Comparison of ENCODE assay signal across 23 mouse cellular contexts in genomic region chr8:93821327-93821726, GRCm38 (mm10). TPM values are rescaled to one million over a fixed set of nuclear protein-coding genes. Genes with fewer than 3 reads are reported as not detected.
A peak's percentile ranks its signal among the peaks of the same experiment; 100 is the strongest.
DNase-seq lines count a peak whose midpoint lies in the region; ATAC-seq lines count a peak whose summit lies in the region.
"Had no signal": no experiment of that assay in that cellular context is flagged by ENCODE, and none has a peak within 500 bp of the region (broad histone marks: within the 10 kb centered on the region; RNA-seq: fewer than 3 reads in every experiment).

No protein-coding gene starts in this region.

- no peaks in the 10 kb centered on the region for H3K4me1 ChIP-seq in liver, embryonic 11.5 days (replicated peaks; ENCODE audit: control insufficient read depth, insufficient read depth, low read length)
- H3K4me1 ChIP-seq in embryonic facial prominence, embryonic 10.5 days, result peaks cover 23% of the 10 kb centered on the region
- H3K4me1 ChIP-seq: embryonic facial prominence, embryonic 15.5 days had no signal

- DNase-seq in cerebellum, adult 11-12 months, result peak; percentile 10
- no peak for DNase-seq in cerebellum, adult 11 months
- DNase-seq in heart, adult 11 months, result peak; percentile 83
- no peak for DNase-seq in heart, adult 8-10 months (ENCODE audit: low spot score)
- peak; percentile 18 for DNase-seq in liver, embryonic 11.5 days (ENCODE audit: low spot score)
- no peak for DNase-seq in liver
- DNase-seq in embryonic facial prominence, embryonic 10.5 days (ENCODE audit: low spot score), result peak; percentile 2
- DNase-seq: adrenal gland, adult 8-10 months; adrenal gland, postnatal 36 days; B cell, adult 2 months; gastrocnemius, adult 2 months; gastrocnemius, postnatal 25 days; heart, postnatal 10 days; heart, postnatal 4 days had no signal

- no peak overlapping the region for H3K9ac ChIP-seq in liver, embryonic 11.5 days (ENCODE audit: low read depth, low read length)
- H3K9ac ChIP-seq: embryonic facial prominence, embryonic 15.5 days; hindbrain, embryonic 14.5 days had no signal

- WGBS in liver, embryonic 11.5 days, result 87% methylated on average over 7 of the region's 7 CpGs
- 93% methylated on average over 7 of the region's 7 CpGs for WGBS in embryonic facial prominence, embryonic 10.5 days

- no peak overlapping the region for H3K4me3 ChIP-seq in liver, embryonic 11.5 days (ENCODE audit: low read depth, low read length)
- no peak overlapping the region for H3K4me3 ChIP-seq in embryonic facial prominence, embryonic 10.5 days
- H3K4me3 ChIP-seq: embryonic facial prominence, embryonic 15.5 days; erythroblast, embryonic 14.5 days; forebrain, embryonic 10.5 days; gastrocnemius, adult 2 months; heart, embryonic 10.5 days had no signal

- ATAC-seq in liver, embryonic 11.5 days (replicated peaks; ENCODE audit: low FRiP score), result no peak
- ATAC-seq: CD4-positive, CD25-positive, alpha-beta regulatory T cell, adult 4 months; forebrain, embryonic 14.5 days had no signal

- H3K27me3 ChIP-seq in liver, embryonic 11.5 days (replicated peaks; ENCODE audit: control insufficient read depth, insufficient read depth, low read length), result no peaks in the 10 kb centered on the region; the same call in 1 of the 2 replicates
- no peaks in the 10 kb centered on the region; the same call in 1 of the 2 replicates for H3K27me3 ChIP-seq in embryonic facial prominence, embryonic 10.5 days (replicated peaks; ENCODE audit: low read depth, poor library complexity, severe bottlenecking)
- H3K27me3 ChIP-seq: embryonic facial prominence, embryonic 15.5 days had no signal

- no peaks in the 10 kb centered on the region for H3K9me3 ChIP-seq in liver, embryonic 11.5 days (ENCODE audit: control insufficient read depth, low read length)
- no peaks in the 10 kb centered on the region for H3K9me3 ChIP-seq in embryonic facial prominence, embryonic 10.5 days
- H3K9me3 ChIP-seq: embryonic facial prominence, embryonic 15.5 days; forebrain, embryonic 10.5 days; heart, embryonic 10.5 days had no signal

- H3K36me3 ChIP-seq in liver, embryonic 11.5 days (ENCODE audit: control insufficient read depth, insufficient read depth, low read length), result no peaks in the 10 kb centered on the region
- no peaks in the 10 kb centered on the region for H3K36me3 ChIP-seq in embryonic facial prominence, embryonic 10.5 days (replicated peaks)
- H3K36me3 ChIP-seq: embryonic facial prominence, embryonic 15.5 days; G1E; heart, embryonic 10.5 days had no signal

- no peak overlapping the region for H3K27ac ChIP-seq in liver, embryonic 11.5 days (ENCODE audit: low read depth, low read length)
- no peak overlapping the region for H3K27ac ChIP-seq in embryonic facial prominence, embryonic 10.5 days (replicated peaks)
- H3K27ac ChIP-seq: embryonic facial prominence, embryonic 15.5 days; forebrain, embryonic 10.5 days; gastrocnemius, adult 2 months; heart, embryonic 10.5 days; hindbrain, embryonic 14.5 days had no signal

- H3K4me2 ChIP-seq in liver, embryonic 11.5 days, result no peak overlapping the region
- H3K4me2 ChIP-seq: embryonic facial prominence, embryonic 15.5 days; hindbrain, embryonic 14.5 days had no signal

RNA-seq across cellular contexts. Expression of gene Gnao1, which starts 11.6 kb away (rescaled TPM):
- 10 to 100 TPM; 18.5 to 26.9 (median 21.6) TPM for total RNA-seq in heart, adult 8-10 months (2022)
- 2.4 and 2.8 TPM in 2 replicates for polyA plus RNA-seq in liver, embryonic 11.5 days (2014; fragmentation: Nextera tagmentation; extraction: Ambion mirVana)
- polyA plus RNA-seq in embryonic facial prominence, embryonic 10.5 days (2016; fragmentation: Nextera tagmentation; extraction: Ambion mirVana), result 8.1 and 8.6 TPM in 2 replicates
- total RNA-seq: granulocyte monocyte progenitor cell, adult 5-6 weeks had no signal
- polyA plus RNA-seq: G1E had no signal

Comparison
In these comparisons a context has a peak if more than half of its experiments do, and no peak if none do; other contexts are left out.
1. DNase-seq: peak in cerebellum, adult 11-12 months (single experiment), heart, adult 11 months (single experiment), liver, embryonic 11.5 days (single experiment) and embryonic facial prominence, embryonic 10.5 days (single experiment); none in cerebellum, adult 11 months (single experiment), heart, adult 8-10 months (single experiment) and liver (single experiment).